Mouse (Mus musculus): ENCODE measurements around the gene Plcb4.

The Plcb4 gene

GRCm38 (mm10) chr2:135759499-135760095, 100.8 kb downstream of the Plcb4 start:
- no peak for DNase-seq (ENCODE audit: low read depth, low spot score)

- no peak for DNase-seq (ENCODE audit: low read depth, low spot score)
Measured at GRCm38 (mm10) chr2:135761226-135761802, 102.5 kb downstream of the Plcb4 start.

GRCm38 (mm10) chr2:135764706-135765105, 105.9 kb downstream of the Plcb4 start:
- DNase-seq (ENCODE audit: low read depth, low spot score): no peak

- no peak for DNase-seq (ENCODE audit: low read depth, low spot score)
Measured at GRCm38 (mm10) chr2:135766471-135767063, 107.8 kb downstream of the Plcb4 start.

- no peak for DNase-seq (ENCODE audit: low read depth, low spot score)
Measured at GRCm38 (mm10) chr2:135767535-135767934, 108.7 kb downstream of the Plcb4 start.

DNA sequence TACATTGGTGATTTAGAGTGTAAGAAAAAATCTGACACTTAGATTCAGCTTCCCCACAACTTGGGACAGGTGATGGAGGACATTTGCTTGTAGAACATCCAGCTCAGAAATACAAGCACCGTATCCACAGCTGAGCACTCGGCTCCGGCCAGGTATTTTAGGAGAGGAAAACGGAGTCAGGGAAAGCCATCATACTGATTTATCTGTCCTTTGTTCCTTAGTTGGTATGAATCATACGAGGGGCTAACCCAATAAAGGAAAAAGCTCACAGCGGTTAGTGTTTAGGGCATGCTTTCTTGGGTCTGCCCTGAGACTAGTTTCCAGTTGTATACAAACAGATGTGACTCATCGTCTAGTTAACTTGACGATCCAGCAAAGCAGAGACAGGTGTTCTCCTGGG, 110.9 kb downstream of the Plcb4 start:
- no peak for DNase-seq (ENCODE audit: low read depth, low spot score)

- DNase-seq (ENCODE audit: low read depth, low spot score): no peak
Measured at GRCm38 (mm10) chr2:135770226-135770625, 111.4 kb downstream of the Plcb4 start.

- no peak for DNase-seq (ENCODE audit: low read depth, low spot score)
Measured at GRCm38 (mm10) chr2:135773194-135773972, 114.6 kb downstream of the Plcb4 start.

- DNase-seq (ENCODE audit: low read depth, low spot score): no peak
Measured at GRCm38 (mm10) chr2:135775026-135775425, 116.2 kb downstream of the Plcb4 start.

DNA sequence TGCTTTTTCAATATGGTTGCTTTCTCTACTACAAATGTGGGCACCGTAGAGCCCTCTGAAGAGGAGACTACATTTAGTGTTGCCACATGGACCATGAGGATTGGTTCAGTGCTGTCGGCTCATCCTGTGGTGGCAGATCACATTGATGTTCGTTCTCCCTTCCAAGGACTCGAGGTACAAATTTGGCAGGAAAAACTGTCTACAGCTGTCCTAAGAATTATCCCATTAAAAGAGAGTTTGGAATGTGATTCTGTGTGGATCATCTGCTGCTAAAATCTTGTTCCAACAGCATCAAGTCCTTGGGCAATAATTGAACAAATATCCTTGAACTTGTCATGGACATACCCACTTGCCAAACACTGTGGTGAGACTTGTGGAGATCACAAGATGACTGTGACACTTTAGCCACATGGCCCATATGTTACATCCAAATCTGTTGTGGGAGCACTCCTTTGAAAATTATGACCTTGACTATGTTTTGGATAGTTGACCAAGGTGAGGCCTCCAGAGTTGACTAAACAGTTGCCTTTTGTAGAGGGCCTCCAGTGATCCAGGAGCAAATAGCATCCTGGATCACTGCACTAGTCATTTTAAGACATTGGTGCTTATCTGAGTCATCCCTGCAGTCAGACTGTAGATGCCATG, 117.4 kb downstream of the Plcb4 start:
- DNase-seq (ENCODE audit: low read depth, low spot score): no peak

DNA sequence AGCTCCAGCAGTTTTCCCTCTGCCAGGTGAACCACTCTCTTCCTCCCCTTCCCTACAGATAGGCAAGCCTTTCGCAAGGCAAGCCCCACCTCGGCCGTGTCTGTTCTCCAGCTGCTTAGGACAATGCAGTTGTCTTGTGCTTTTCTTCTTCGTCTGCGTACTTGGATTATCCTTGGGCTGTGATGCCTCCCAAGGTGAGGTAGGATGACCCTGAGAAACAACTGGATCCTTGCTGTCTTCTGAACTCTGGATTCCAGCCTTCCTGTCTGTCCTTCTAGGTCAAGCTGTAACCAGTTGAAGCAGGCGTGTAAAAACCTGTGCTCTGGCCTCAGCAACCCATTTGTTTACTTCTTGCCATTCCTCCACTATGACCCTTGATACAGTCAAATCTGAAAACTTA, 122.6 kb downstream of the Plcb4 start:
- no peak for DNase-seq (ENCODE audit: low read depth, low spot score)

DNA sequence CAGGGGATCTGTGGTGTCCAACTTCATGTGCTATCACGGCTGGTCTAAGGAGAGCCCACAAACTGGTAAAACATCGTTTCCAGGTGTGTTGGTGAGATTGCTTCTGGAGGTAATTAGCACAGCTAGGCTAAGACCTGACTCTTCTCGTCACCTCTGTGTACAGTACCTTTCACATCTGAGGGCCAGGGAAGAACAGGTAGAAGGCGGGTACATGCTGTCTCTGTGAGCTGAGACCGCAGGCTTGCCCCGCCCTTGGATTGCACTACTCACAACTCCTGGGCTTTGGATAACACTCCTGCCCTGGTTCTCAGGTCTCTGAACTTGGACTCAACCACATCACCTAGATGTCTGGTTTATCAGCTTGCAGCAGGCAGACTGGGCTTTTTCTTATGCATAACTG, 128.6 kb downstream of the Plcb4 start:
- no peak for DNase-seq (ENCODE audit: low read depth, low spot score)

DNA sequence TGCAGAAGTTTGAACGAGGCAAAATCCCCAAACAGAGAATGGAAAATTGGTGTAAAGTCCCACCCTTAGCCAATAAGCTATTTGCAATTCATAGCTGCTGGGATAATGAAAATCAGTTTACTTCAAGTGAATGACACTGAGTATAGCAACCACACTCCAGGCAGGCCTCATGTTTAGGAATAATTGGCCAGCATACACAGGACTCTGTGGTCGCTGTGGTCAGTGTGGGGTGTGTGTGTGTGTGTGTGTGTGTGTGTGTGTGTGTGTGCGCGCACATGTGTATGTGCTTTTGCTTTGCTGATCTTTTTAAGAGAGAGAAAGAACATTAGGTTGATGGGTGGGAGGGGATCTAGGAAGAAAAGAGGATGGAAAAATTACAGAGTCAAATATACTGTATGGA, 134.1 kb downstream of the Plcb4 start:
- DNase-seq (ENCODE audit: low read depth, low spot score): no peak

GRCm38 (mm10) chr2:135796684-135797083, 137.9 kb downstream of the Plcb4 start:
- DNase-seq (ENCODE audit: low read depth, low spot score): no peak

DNA sequence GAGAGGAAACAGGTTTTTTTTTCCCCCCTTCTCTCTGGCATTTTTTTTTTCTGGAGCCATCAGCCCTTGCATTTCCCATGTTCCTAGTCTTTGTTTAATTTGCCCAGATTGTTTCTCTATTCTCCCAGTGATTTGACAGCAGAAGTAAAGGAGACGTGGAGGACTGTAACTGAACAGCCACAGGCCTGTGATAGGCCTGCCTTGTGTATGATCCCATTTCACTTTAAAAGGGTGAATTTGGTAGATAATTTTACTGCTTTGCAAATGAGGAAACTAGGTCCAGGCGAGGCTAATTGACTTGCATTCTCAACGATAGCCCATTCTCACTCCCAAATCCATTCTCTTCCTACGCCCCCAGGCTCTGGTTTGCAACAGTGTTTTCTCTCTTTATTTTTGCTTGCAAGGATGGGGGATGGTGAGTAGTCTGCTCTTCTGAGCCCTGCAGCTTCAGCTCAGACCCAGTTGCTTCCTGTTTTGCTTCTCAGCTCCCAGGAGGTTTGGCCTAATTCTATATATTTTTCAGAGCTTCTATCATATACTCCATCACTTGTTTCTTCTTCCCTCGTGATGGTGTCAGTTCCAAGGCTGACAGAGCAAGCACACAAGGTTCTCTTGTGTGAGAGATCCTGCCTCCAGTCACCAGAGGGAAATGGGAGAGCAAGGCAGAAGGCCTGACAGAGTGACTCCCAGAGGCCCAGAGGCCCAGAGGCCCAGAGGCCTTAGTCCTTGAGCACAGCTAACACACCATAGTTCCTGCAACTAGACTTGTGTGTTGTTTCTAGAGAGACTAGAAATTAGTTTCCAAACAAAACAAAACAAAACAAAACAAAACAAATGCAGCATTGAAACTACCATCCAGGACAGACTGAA, 139.1 kb downstream of the Plcb4 start:
- no peak for DNase-seq (ENCODE audit: low read depth, low spot score)

- no peak for DNase-seq (ENCODE audit: low read depth, low spot score)
Measured at GRCm38 (mm10) chr2:135799149-135799770, 140.4 kb downstream of the Plcb4 start.

DNA sequence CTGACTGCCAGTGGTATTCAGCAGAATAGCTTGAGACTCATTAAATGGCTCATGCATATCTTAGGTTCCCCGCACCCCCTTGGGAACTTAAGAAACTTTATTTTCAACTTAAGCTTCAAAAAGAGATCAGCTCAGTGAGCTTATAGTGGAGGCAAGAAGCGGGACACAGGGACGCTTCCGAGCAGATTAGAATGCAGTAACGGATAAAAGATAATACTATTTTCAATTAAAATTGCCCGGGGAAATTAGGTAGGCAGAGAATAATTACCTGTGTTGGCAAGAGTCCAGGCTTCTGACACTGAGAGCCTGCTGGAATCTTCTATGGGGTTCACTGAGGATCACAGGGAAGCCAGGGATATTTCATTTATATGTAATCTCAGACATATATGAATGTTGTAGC, 141.6 kb downstream of the Plcb4 start:
- DNase-seq (ENCODE audit: low read depth, low spot score): no peak

DNA sequence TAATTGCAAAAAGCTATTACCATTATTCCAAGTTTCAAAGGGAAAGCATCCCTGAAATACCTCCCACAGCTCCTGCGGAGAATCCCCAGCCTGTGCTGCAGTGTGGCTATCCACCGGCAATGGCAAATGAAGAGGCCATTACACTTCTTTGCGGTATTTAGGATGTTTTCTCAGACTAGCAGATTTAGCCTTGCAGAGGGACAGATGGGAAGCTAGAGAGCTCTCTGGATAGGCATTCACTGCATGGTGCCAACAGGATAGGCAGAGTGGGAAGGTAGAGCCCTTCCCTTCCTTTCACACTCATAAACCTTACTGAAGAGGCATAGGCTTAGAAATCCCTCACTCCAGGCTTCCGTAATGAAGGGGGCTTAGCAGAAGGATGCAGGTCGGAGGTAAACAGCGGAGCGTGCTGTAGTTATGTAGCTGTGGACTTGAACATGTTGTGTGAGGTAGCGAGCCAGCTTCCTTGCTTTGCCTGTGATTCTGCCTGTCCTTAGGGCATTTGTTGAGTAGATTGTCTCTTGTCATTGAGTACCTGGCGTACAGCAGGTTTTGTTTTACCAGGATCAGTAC, 144.2 kb downstream of the Plcb4 start:
- DNase-seq (ENCODE audit: low read depth, low spot score): no peak

DNA sequence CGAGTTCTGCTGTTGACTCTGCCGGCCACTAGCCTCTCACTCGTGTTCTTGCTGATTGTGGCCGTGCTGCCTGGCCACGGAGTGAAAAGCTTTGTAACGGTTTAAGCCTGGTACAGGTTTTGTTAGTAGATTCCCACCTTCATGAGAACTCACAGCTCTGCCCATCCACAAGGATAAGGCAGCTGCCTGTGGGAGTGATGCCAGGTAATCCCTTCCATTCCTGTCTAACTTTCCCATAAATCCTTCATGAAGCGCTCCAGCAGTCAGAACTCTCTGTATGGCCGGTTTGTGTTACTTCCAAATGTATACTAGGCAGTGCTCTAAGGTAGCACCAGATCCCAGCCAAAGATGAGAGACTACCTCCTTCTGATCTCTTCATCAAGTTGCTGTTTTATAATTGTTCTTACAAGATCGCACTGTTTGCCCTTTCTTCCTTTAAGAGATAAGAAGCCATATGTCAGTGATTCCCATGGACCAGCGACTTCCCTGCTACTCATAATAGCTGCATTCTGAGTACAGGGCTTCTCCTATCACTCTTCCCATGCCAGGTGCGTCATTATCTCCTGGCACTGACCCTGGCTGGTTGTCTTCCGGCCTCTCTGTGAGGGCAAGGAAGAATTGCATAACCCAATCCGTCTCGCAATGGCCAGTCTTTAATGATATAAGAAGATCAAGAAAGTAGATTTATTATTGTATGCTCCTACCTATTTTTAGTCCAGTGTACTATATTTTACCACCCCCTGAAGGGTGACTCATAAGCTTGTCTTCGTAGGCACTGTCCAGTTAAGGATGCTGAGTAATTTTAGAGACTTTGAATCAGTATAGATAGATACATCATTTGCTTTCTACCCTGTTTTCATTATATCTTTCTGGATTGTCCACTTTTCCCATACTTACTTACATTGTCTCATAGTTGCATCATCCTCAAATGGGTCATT, 147.2 kb downstream of the Plcb4 start:
- no peak for DNase-seq (ENCODE audit: low read depth, low spot score)
